Mouse (Mus musculus) heart, postnatal 0 days (tissue): ENCODE measurements around the gene Elovl6. TPM values are rescaled to one million over a fixed set of nuclear protein-coding genes. Genes with fewer than 3 reads are reported as not detected.

Experiments used
- ATAC-seq: fragments of 200-750 bp; cut with Nextera tagmentation; 2 replicates; pipeline ENCODE4 v1.8.0; 2017; ENCODE audit warnings: low read depth, moderate number of reproducible peaks, moderate library complexity; ENCODE audit not compliant: insufficient read depth
- DNase-seq: peaks from one replicate; pipeline ENCODE4 v3.0.0-alpha.2; 2016; ENCODE audit warnings: low spot score
- H3K27ac ChIP-seq: fragments of 300-500 bp; sonication (generic); 2 replicates; pipeline ENCODE4 v1.5.1; 2014; ENCODE audit warnings: low read depth, mild to moderate bottlenecking
- H3K27me3 ChIP-seq: fragments of 300-500 bp; sonication (generic); 2 replicates; pipeline ENCODE4 v1.6.1; 2014; ENCODE audit warnings: low read length, mixed read lengths; ENCODE audit not compliant: control insufficient read depth, insufficient read depth
- H3K36me3 ChIP-seq: fragments of 300-500 bp; sonication (generic); replicated peaks from 2 replicates; pipeline ENCODE4 v1.6.1; 2014; ENCODE audit warnings: low read length, mixed read lengths; ENCODE audit not compliant: control insufficient read depth, insufficient read depth
- H3K4me1 ChIP-seq: fragments of 300-500 bp; sonication (generic); 2 replicates; pipeline ENCODE4 v1.6.1; 2014; ENCODE audit warnings: antibody characterized with exemption; ENCODE audit not compliant: control insufficient read depth, insufficient read depth
- H3K4me2 ChIP-seq: fragments of 300-500 bp; sonication (generic); 2 replicates; pipeline ENCODE4 v1.6.1; 2014; ENCODE audit warnings: low read depth, mild to moderate bottlenecking, low read length, moderate library complexity
- H3K4me3 ChIP-seq: fragments of 300-500 bp; sonication (generic); 2 replicates; pipeline ENCODE4 v1.5.1; 2014; ENCODE audit warnings: low read depth, low read length
- H3K9ac ChIP-seq: fragments of 300-500 bp; sonication (generic); replicated peaks from 2 replicates; pipeline ENCODE4 v1.6.1; 2014; ENCODE audit warnings: low read depth, low read length, mixed read lengths
- H3K9me3 ChIP-seq: fragments of 300-500 bp; sonication (generic); replicated peaks from 2 replicates; pipeline ENCODE4 v1.6.1; 2016; ENCODE audit warnings: low read length; ENCODE audit not compliant: control insufficient read depth
- CTCF ChIP-seq: IDR thresholded peaks from 2 replicates; pipeline ENCODE4 v1.5.1; 2016; ENCODE audit warnings: antibody characterized with exemption, control low read depth, low read depth
- EP300 ChIP-seq: IDR thresholded peaks from 2 replicates; pipeline ENCODE4 v1.6.1; 2016; ENCODE audit warnings: antibody characterized with exemption, low read depth
- whole genome bisulfite sequencing: fragments of 180-500 bp; shearing (Covaris S2); extraction: QIAGEN DNeasy Blood & Tissue Kit; methylation state at CpG from one replicate; pipeline ENCODE4 v1.1.7; 2014; 5-methylcytosine and 5-hydroxymethylcytosine counted together
- polyA plus RNA-seq: library from polyadenylated mRNA; unstranded; fragments of >200 nt; fragmentation: Nextera tagmentation; extraction: Ambion mirVana; gene quantifications from 2 replicates; pipeline ENCODE4 v1.2.1, GENCODE M21; 2015
- total RNA-seq: library from RNA; depleted of rRNA; stranded (reverse); fragments of >200 nt; gene quantifications from 2 replicates; pipeline ENCODE4 v1.2.3, GENCODE M21; 2014; ENCODE audit warnings: low replicate concordance

Gene Elovl6
- total and polyA plus RNA-seq, 2 experiments from 2014 or later: 2.9 to 5.2 TPM

- Histone ChIP-seq H3K36me3 (no peaks in the 10 kb centered on the region), H3K9ac (no peak overlapping the region), H3K27me3 (no peaks in the 10 kb centered on the region), H3K4me3 (no peak overlapping the region), H3K4me2 (no peak overlapping the region), H3K27ac (no peak overlapping the region), H3K9me3 (no peaks in the 10 kb centered on the region), H3K4me1 (no peaks in the 10 kb centered on the region)
- no peak for ATAC-seq
- no peak for DNase-seq
- 86% methylated on average over 3 of the region's 3 CpGs for WGBS
- TF ChIP-seq EP300: no peak
- TF ChIP-seq CTCF: no peak
These were observed 5.1 kb upstream of the Elovl6 start for GRCm38 (mm10) chr3:129527046-129527445.

- DNase-seq: no peak
- WGBS: 73% methylated on average over 3 of the region's 3 CpGs
- no peaks in the 10 kb centered on the region for H3K9me3 ChIP-seq
These were observed 2.8 kb upstream of the Elovl6 start for GRCm38 (mm10) chr3:129529311-129529710.

DNA sequence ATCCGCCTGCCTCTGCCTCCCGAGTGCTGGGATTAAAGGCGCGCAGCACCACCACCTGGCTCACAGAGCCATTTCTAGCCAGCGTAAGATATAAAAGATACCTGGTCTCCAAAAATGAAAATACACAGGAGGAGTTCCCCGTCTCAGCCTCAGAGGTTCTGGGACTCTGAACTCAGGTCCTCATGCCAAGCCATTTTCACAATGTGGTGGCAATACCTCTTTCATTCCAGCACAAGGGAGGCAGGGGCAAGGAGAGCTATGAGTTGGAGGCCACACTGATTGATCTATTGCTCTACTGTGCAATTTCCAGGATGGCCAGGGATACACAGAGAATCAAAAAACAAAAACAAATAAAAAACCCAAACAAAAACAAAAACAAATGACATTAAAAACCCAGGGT, 1.7 kb upstream of the Elovl6 start:
- H3K27ac ChIP-seq: no peak overlapping the region
- ATAC-seq: no peak
- no peaks in the 10 kb centered on the region for H3K36me3 ChIP-seq
- H3K4me2 ChIP-seq: no peak overlapping the region
- 94% methylated on average over 6 of the region's 6 CpGs for WGBS
- no peak overlapping the region for H3K4me3 ChIP-seq
- H3K9me3 ChIP-seq: no peaks in the 10 kb centered on the region
- TF ChIP-seq CTCF (no peak), EP300 (no peak)
- no peak overlapping the region for H3K9ac ChIP-seq
- DNase-seq: no peak
- no peaks in the 10 kb centered on the region for H3K4me1 ChIP-seq
- no peaks in the 10 kb centered on the region for H3K27me3 ChIP-seq

More at GRCm38 (mm10) chr3:129529311-129529710, 2.8 kb upstream of the Elovl6 start:
- H3K4me3 ChIP-seq: no peak overlapping the region
- TF ChIP-seq CTCF: no peak
- no peak for TF ChIP-seq EP300
- H3K27ac ChIP-seq: no peak overlapping the region
- no peaks in the 10 kb centered on the region for H3K4me1 ChIP-seq
- no peaks in the 10 kb centered on the region for H3K27me3 ChIP-seq
- H3K4me2 ChIP-seq: no peak overlapping the region
- H3K9ac ChIP-seq: no peak overlapping the region
- no peak for ATAC-seq
- H3K36me3 ChIP-seq: no peaks in the 10 kb centered on the region

DNA sequence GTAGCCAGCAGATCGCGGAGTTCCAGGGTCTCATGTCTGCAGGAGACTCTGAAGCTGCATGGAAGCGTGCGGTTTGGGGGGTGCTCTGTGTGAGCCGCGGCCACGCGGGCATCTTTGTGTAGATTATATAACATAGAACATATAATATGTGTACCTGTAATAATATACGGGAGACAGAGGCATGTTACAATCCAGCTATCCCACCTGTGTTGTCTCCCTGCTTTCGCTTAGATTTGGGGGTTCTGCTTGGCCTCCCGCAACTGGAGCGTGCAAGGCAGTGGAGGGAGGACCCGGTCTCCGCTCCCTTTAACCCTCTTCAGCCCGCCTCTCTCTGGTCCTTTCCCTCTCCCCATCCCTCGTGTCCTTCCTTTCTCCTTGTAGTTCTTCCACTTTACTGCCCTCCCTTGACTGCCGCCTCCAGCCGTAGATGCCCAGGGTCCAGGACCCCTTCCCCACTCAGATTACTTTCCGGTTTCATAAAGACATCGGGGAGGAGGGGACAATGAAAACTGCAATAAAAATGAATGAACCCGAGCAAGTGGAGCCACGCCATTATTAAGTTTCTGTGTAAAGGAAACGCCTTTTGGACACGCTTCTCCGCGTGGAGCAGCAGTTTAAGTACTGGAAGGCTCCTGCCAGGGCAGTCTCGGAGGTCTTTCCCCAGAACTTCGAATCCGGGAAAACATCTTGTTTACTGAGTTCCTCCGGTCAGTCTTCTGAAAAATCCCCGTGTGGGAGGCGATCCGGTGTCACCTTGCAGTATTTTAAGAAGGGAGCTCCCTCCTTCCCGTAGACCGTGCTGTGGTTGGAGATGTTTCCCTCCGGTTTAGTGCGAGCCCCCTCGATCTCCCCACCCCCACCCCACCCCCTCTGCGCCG, 949 bp downstream of the Elovl6 start:
- Histone ChIP-seq H3K27me3 (no peaks in the 10 kb centered on the region), H3K36me3 (no peaks in the 10 kb centered on the region), H3K4me2 (peak overlapping the region; percentile 64), H3K9ac (peak overlapping the region; percentile 88), H3K27ac (peak overlapping the region; percentile 80), H3K4me3 (peak overlapping the region; percentile 79), H3K4me1 (0 out of 2 replicates have a peak, but pooled peaks cover 6% of the 10 kb centered on the region), H3K9me3 (no peaks in the 10 kb centered on the region)
- DNase-seq: peak; percentile 43
- WGBS: under 1% methylated on average over 40 of the region's 40 CpGs
- TF ChIP-seq CTCF: no peak
- TF ChIP-seq EP300: no peak
- ATAC-seq: no peak

GRCm38 (mm10) chr3:129533743-129534530, 1.8 kb downstream of the Elovl6 start:
- Histone ChIP-seq H3K9me3 (no peaks in the 10 kb centered on the region), H3K4me1 (0 out of 2 replicates have a peak, but pooled peaks cover 6% of the 10 kb centered on the region), H3K4me2 (peak overlapping the region; percentile 64), H3K4me3 (peak overlapping the region; percentile 79), H3K36me3 (no peaks in the 10 kb centered on the region), H3K9ac (peak overlapping the region; percentile 88), H3K27me3 (no peaks in the 10 kb centered on the region), H3K27ac (peak overlapping the region; percentile 80)
- 1% methylated on average over 73 of the region's 74 CpGs for WGBS
- DNase-seq: peak; percentile 43
- ATAC-seq: peak; percentile 45
- no peak for TF ChIP-seq CTCF
- TF ChIP-seq EP300: no peak
